Mouse (Mus musculus) G1E (cell line): ENCODE data around the gene Rtkn. TPM values are rescaled to one million over a fixed set of nuclear protein-coding genes. Genes with fewer than 3 reads are reported as not detected.

Experiments
- ATAC-seq: 2 replicates; pipeline ENCODE4 v1.8.0; 2016; ENCODE audit warnings: mild to moderate bottlenecking; ENCODE audit not compliant: insufficient number of reproducible peaks, poor library complexity, low FRiP score, severe bottlenecking; ENCODE audit errors: extremely low read depth
- DNase-seq: peaks from one replicate; pipeline ENCODE4 v3.0.0; 2012; ENCODE audit warnings: low spot score
- H3K27me3 ChIP-seq: 2 replicates; pipeline ENCODE4 v1.6.1; 2012; ENCODE audit warnings: mild to moderate bottlenecking, low read length, inconsistent platforms; ENCODE audit not compliant: insufficient read depth
- H3K36me3 ChIP-seq: replicated peaks from 2 replicates; pipeline ENCODE3; 2012; ENCODE audit warnings: mild to moderate bottlenecking, inconsistent platforms
- H3K4me1 ChIP-seq: 2 replicates; pipeline ENCODE4 v1.6.1; 2012; ENCODE audit warnings: low read depth, low read length, inconsistent platforms, mixed read lengths; ENCODE audit not compliant: insufficient read depth
- H3K4me3 ChIP-seq: 2 replicates; pipeline ENCODE4 v1.5.1; 2012; ENCODE audit warnings: low read depth, mild to moderate bottlenecking, inconsistent platforms, low read length, moderate library complexity, mixed read lengths
- H3K9me3 ChIP-seq: replicated peaks from 2 replicates; pipeline ENCODE4 v1.6.1; 2012; ENCODE audit warnings: inconsistent platforms
- CTCF ChIP-seq: IDR thresholded peaks from 2 replicates; pipeline ENCODE4 v1.5.1; 2012; ENCODE audit warnings: low read depth, low read length, inconsistent platforms, mixed read lengths
- GATA1 ChIP-seq: IDR thresholded peaks from 2 replicates; pipeline ENCODE4 v1.6.1; 2012; ENCODE audit warnings: borderline replicate concordance, low read length, inconsistent platforms, mixed read lengths
- GATA2 ChIP-seq: IDR thresholded peaks from 2 replicates; pipeline ENCODE4 v1.6.1; 2012; ENCODE audit warnings: low read depth, low read length, inconsistent platforms, borderline replicate concordance
- POLR2AphosphoS5 ChIP-seq: IDR thresholded peaks from 2 replicates; pipeline ENCODE4 v1.6.1; 2012; ENCODE audit warnings: low read depth, low read length, inconsistent platforms; ENCODE audit not compliant: insufficient replicate concordance
- TAL1 ChIP-seq: conservative IDR thresholded peaks from 2 replicates; pipeline ENCODE4 v1.6.1; 2012; ENCODE audit warnings: low read depth, low read length, inconsistent platforms, mixed read lengths
- polyA plus RNA-seq: library from polyadenylated mRNA; stranded (reverse); fragments of >175 nt; gene quantifications from 2 replicates; pipeline ENCODE4 v1.2.3, GENCODE M21; 2012
- total RNA-seq, 2 experiments: library from RNA; stranded (forward) in 1 of 2; stranded (reverse) in 1 of 2; fragments of 200-1000 nt in 1 of 2; fragments of >200 nt in 1 of 2; fragmentation: Nextera tagmentation in 1 of 2; gene quantifications; 2 replicates each; pipeline ENCODE4 v1.2.3; 2014 to 2017

The Rtkn gene
- 6.8 and 7.6 TPM in 2 replicates for total RNA-seq (2014; fragmentation: Nextera tagmentation)
- 4.0 and 4.9 TPM in 2 replicates for total RNA-seq (2017)
- 34.2 and 48.4 TPM in 2 replicates for polyA plus RNA-seq

DNA sequence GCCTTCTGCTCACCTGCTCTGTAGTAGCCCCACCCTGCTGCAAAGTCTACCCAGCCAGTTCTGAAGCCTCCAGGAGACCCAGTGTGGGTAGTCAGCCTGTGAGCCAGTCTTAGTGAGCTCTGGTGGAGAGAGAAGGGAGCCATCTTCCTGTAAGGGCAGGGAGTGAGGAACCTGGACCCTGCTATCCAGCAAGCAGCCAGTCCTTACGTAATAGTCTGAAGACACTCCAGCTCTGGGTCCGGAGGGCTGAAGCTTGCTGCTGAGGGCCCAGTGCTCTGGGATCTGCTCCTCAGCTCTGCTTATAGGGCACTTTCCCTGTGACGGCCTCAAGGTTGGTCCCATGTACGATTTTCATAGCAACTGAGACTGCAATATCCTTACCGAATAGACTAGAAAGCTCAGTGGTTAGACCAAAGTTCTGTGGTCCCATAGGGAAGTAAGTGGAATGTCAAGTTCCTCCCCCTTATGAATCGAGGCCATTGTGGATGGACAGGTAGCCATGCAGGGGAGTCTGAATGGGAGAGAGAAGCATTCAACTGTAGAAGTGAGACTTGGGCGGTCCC is at the start of gene Rtkn:
TSS of gene Rtkn (plus strand) at position 513 of the 563 bp plus-strand sequence.
- Histone ChIP-seq H3K27me3 (peaks cover 2% of the 10 kb centered on the region; the same call in 1 of the 2 replicates), H3K36me3 (peaks cover 12% of the 10 kb centered on the region), H3K4me1 (peaks cover 55% of the 10 kb centered on the region), H3K4me3 (0 out of 2 replicates have a peak within 1 kb of the TSS, but pooled peaks have one; percentile 74), H3K9me3 (no peaks in the 10 kb centered on the region)
- no peak for DNase-seq
- no peak for ATAC-seq
- TF ChIP-seq GATA1 (no peak), TAL1 (no peak), CTCF (no peak), POLR2AphosphoS5 (no peak), GATA2 (no peak)

DNA sequence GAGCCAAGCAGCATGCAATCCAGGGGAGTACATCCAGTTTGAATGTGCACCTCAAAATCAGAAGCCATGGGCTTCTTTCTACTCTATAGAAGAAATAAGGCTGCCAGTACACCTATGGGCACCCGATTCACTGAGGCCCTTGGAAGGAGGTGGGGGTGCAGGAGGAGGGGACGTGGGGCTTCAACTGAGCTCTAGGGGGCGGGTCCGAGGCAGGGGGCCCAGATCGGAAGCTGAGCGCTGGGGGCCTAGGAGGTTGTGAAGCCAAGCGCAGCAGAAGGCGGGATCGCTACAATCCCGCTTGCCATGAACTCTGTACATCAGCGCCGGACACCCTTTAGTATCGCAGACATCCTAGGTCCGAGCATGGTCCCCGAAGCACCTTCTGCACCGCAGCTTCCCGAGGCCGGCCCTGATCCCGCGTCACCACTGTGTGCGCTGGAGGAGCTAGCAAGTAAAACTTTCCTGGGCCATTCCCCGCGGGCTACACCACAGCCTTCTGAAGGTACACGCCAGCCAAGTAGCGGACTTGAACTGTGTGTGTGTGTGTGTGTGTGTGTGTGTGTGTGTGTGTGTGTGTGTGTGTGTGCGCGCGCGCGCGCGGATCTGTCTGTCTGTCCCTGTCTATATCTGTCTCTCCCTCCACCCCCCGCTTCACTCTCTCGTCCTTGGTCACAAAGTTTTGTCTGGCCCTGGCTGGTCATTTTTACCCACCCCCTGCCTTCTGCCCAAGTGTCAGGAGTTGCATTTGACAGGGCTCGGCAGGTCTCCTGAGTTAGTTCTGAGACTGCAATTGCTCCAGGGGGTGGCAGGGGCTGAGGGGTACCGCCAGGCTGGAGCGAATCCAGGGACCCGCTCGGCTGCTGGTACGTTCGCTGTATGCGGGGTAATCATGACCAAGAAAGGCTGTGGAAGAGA is 48.9 kb upstream of the Rtkn start, which contains the start of gene Lbx2:
TSS of gene Lbx2 (plus strand) at position 247 of the 915 bp plus-strand sequence.
- no peak for ATAC-seq
- Histone ChIP-seq H3K36me3 (peaks cover 19% of the 10 kb centered on the region), H3K9me3 (no peaks in the 10 kb centered on the region), H3K4me1 (peaks cover 5% of the 10 kb centered on the region; the same call in 1 of the 2 replicates), H3K27me3 (peaks cover 57% of the 10 kb centered on the region), H3K4me3 (no peak within 1 kb of the TSS)
- DNase-seq: no peak
- TF ChIP-seq CTCF (no peak), TAL1 (no peak), POLR2AphosphoS5 (no peak), GATA2 (no peak), GATA1 (no peak)

DNA sequence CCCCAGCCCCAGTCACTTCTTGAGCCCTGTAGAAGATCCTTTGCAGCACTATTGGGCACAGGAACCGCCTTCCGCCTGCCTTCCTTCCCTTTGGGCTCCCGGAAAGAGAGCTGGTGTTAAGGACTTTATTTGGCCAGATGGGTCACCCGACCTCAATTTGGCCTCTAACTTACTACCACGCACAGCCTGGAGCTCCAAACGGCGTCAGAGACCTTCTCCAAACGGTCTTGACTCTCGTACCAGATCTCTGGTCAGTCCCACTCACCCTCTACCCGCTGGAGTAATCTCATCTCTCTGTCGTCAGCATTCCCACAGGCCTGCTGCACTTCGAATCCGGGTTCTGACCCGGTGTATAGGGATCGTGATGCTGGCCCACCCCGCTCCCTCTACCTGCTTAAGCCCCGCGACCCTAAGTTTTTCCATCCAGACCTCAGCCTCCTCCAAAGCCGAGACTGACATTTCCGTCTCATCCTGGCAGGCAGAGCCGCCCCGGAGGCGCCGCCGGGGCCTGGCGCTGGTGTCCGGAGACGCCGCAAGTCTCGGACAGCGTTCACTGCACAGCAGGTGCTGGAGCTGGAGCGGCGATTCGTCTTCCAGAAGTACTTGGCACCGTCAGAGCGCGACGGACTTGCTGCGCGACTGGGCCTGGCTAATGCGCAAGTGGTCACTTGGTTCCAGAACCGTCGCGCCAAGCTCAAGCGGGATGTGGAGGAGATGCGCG is 47.9 kb upstream of the Rtkn start:
- TF ChIP-seq GATA2 (no peak), TAL1 (no peak), CTCF (no peak), POLR2AphosphoS5 (no peak), GATA1 (no peak)
- H3K36me3 ChIP-seq: peaks cover 12% of the 10 kb centered on the region
- DNase-seq (no peak), ATAC-seq (no peak)
- H3K4me3 ChIP-seq: no peak overlapping the region
- peaks cover 57% of the 10 kb centered on the region for H3K27me3 ChIP-seq
- H3K9me3 ChIP-seq: no peaks in the 10 kb centered on the region
- H3K4me1 ChIP-seq: peaks cover 5% of the 10 kb centered on the region; the same call in 1 of the 2 replicates

DNA sequence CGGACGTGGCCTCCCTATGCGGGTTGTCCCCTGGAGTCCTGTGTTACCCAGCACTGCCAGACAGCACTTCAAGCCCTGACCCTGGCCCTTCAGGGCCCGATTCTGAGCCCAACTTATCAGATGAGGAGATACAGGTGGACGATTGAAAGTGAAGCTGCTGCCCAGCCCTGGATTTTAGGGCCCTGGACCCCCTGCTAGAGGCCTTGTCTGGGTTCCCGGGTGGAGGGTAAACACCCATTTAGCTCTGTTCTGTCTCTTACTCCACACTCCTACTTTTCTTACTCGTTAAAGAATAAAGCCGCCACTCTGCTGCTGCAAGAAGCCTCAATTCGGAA is 47.4 kb upstream of the Rtkn start:
- H3K4me3 ChIP-seq: no peak overlapping the region
- DNase-seq: no peak
- peaks cover 6% of the 10 kb centered on the region for H3K36me3 ChIP-seq
- peaks cover 62% of the 10 kb centered on the region for H3K27me3 ChIP-seq
- H3K4me1 ChIP-seq: peaks cover 5% of the 10 kb centered on the region; the same call in 1 of the 2 replicates
- TF ChIP-seq POLR2AphosphoS5 (no peak), CTCF (no peak), GATA2 (no peak), TAL1 (no peak), GATA1 (no peak)
- H3K9me3 ChIP-seq: no peaks in the 10 kb centered on the region
- no peak for ATAC-seq

DNA sequence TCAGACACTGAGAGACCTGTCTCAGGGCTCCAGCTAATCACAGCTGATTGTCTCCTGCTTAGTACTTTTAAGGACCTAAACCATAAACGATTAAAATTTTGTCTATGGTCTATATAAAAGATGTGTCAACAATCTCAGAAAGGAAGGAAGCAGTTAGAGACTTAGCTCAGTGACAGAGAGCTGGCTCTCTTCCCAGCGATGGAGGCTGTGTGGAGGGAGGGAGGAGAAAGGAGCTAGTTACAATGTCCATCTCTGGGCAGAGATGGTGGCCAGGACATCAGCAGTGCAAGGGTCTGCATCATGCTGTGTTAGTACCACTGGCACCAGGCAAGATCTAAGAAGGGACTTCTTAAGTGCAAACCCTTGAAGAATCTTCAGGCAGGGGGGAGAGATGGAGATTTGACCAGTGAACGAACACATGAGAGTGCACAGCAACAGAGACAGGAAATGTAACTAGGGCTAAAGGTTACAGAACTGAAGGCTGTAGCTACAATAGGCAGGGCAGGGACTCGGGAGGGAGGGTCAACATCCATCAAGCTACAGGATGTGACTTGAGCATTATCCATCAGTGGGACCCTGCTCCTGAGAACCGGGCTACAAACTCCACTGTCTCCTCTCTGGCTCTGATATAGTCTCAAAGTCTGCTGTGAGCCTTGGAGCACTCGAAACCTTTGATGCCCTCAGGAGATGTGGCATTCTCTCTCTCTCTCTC is 42.7 kb upstream of the Rtkn start:
- no peak for ATAC-seq
- no peak for DNase-seq
- no peak for TF ChIP-seq CTCF
- H3K36me3 ChIP-seq: no peaks in the 10 kb centered on the region
- H3K4me3 ChIP-seq: no peak overlapping the region
- peaks cover 45% of the 10 kb centered on the region for H3K27me3 ChIP-seq
- no peaks in the 10 kb centered on the region for H3K4me1 ChIP-seq
- H3K9me3 ChIP-seq: peaks cover 5% of the 10 kb centered on the region
